Mouse (Mus musculus) neural tube, embryonic 11.5 days (tissue): ENCODE data around the gene Arfrp1. TPM values are rescaled to one million over a fixed set of nuclear protein-coding genes. Genes with fewer than 3 reads are reported as not detected.

ENCODE experiments used
- ATAC-seq: fragments of 200-750 bp; cut with Nextera tagmentation; 2 replicates; pipeline ENCODE4 v1.8.0; 2017; ENCODE audit warnings: moderate number of reproducible peaks, mild to moderate bottlenecking, moderate TSS enrichment, moderate library complexity; ENCODE audit not compliant: insufficient read depth, low FRiP score, low TSS enrichment
- DNase-seq: peaks from one replicate; pipeline ENCODE4 v3.0.0-alpha.2; 2015; ENCODE audit warnings: low spot score
- H3K27ac ChIP-seq: fragments of 300-500 bp; sonication (generic); 2 replicates; pipeline ENCODE4 v1.5.1; 2014; ENCODE audit warnings: low read depth, mild to moderate bottlenecking, low read length
- H3K27me3 ChIP-seq: fragments of 300-500 bp; sonication (generic); 2 replicates; pipeline ENCODE4 v1.6.1; 2014; ENCODE audit warnings: mild to moderate bottlenecking, low read length, mixed read lengths; ENCODE audit not compliant: control insufficient read depth, insufficient read depth
- H3K36me3 ChIP-seq: fragments of 300-500 bp; sonication (generic); 2 replicates; pipeline ENCODE4 v1.6.1; 2014; ENCODE audit warnings: mild to moderate bottlenecking, low read length, moderate library complexity, mixed read lengths; ENCODE audit not compliant: control insufficient read depth, insufficient read depth
- H3K4me1 ChIP-seq: fragments of 300-500 bp; sonication (generic); 2 replicates; pipeline ENCODE4 v1.6.1; 2014; ENCODE audit warnings: low read length, mixed read lengths; ENCODE audit not compliant: control insufficient read depth, insufficient read depth
- H3K4me2 ChIP-seq: fragments of 300-500 bp; sonication (generic); 2 replicates; pipeline ENCODE4 v1.6.1; 2014; ENCODE audit warnings: low read depth, mild to moderate bottlenecking, moderate library complexity
- H3K4me3 ChIP-seq: fragments of 300-500 bp; sonication (generic); 2 replicates; pipeline ENCODE4 v1.5.1; 2014; ENCODE audit warnings: low read depth, low read length
- H3K9ac ChIP-seq: fragments of 300-500 bp; sonication (generic); 2 replicates; pipeline ENCODE4 v1.6.1; 2014; ENCODE audit warnings: mild to moderate bottlenecking, low read length
- H3K9me3 ChIP-seq: fragments of 300-500 bp; sonication (generic); 2 replicates; pipeline ENCODE4 v1.6.1; 2016; ENCODE audit warnings: low read length; ENCODE audit not compliant: control insufficient read depth
- WGBS: fragments of 180-500 bp; shearing (Covaris S2); extraction: QIAGEN DNeasy Blood & Tissue Kit; methylation state at CpG from one replicate; pipeline ENCODE4 v1.1.7; 2014; 5-methylcytosine and 5-hydroxymethylcytosine counted together
- polyA plus RNA-seq: library from polyadenylated mRNA; unstranded; fragments of >200 nt; fragmentation: Nextera tagmentation; extraction: Ambion mirVana; gene quantifications from 2 replicates; pipeline ENCODE4 v1.2.1, GENCODE M21; 2014

The Arfrp1 gene
- polyA plus RNA-seq, 1 experiment from 2014 or later = 63.3 TPM

- H3K36me3 ChIP-seq = peaks cover 10% of the 10 kb centered on the region; the same call in 1 of the 2 replicates
- no peak for DNase-seq
- no peak overlapping the region for H3K4me2 ChIP-seq
- no peak for ATAC-seq
- H3K27ac ChIP-seq = no peak overlapping the region
- no peaks in the 10 kb centered on the region for H3K27me3 ChIP-seq
- no peaks in the 10 kb centered on the region for H3K9me3 ChIP-seq
- WGBS = 94% methylated on average over 6 of the region's 6 CpGs
- no peak overlapping the region for H3K9ac ChIP-seq
- no peak overlapping the region for H3K4me3 ChIP-seq
- no peaks in the 10 kb centered on the region for H3K4me1 ChIP-seq
Observed at GRCm38 (mm10) chr2:181381631-181382306, 16.6 kb upstream of the Arfrp1 start.

- no peaks in the 10 kb centered on the region for H3K9me3 ChIP-seq
- no peak overlapping the region for H3K4me2 ChIP-seq
- H3K27me3 ChIP-seq = no peaks in the 10 kb centered on the region
- H3K4me3 ChIP-seq = no peak overlapping the region
- H3K9ac ChIP-seq = no peak overlapping the region
- ATAC-seq = no peak
- no peak for DNase-seq
- 93% methylated on average over 5 of the region's 5 CpGs for WGBS
- H3K4me1 ChIP-seq = no peaks in the 10 kb centered on the region
- no peak overlapping the region for H3K27ac ChIP-seq
- peaks cover 10% of the 10 kb centered on the region; the same call in 1 of the 2 replicates for H3K36me3 ChIP-seq
Observed at GRCm38 (mm10) chr2:181381107-181381506, 15.9 kb upstream of the Arfrp1 start.

DNA sequence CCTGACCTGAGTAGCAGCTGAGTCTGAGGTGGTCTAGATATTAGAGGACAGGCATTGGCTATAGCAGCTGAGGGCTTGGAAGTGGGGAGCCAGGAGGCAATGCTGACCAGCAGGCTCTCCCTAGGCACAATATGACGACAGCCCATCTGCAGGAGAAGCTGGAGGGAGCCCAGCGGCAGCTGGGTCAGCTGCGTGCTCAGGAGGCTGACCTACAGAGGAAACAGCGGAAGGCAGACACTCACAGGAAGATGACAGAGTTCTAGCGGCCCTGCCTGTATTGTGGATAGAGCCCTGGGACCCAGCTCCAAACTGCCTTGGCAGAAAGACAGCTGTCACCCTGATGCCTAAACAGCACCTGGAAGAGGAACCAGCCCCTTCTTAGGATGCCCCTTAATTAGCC lies 15.0 kb upstream of the Arfrp1 start:
- peaks cover 10% of the 10 kb centered on the region; the same call in 1 of the 2 replicates for H3K36me3 ChIP-seq
- ATAC-seq (no peak), DNase-seq (no peak)
- no peaks in the 10 kb centered on the region for H3K9me3 ChIP-seq
- no peak overlapping the region for H3K9ac ChIP-seq
- no peak overlapping the region for H3K4me2 ChIP-seq
- no peak overlapping the region for H3K4me3 ChIP-seq
- H3K27ac ChIP-seq = no peak overlapping the region
- H3K4me1 ChIP-seq = no peaks in the 10 kb centered on the region
- H3K27me3 ChIP-seq = no peaks in the 10 kb centered on the region
- 84% methylated on average over 5 of the region's 5 CpGs for WGBS

- Histone ChIP-seq H3K4me2 (no peak within 1 kb of the TSS), H3K36me3 (peaks cover 10% of the 10 kb centered on the region; the same call in 1 of the 2 replicates), H3K4me1 (no peaks in the 10 kb centered on the region), H3K27ac (no peak within 1 kb of the TSS), H3K4me3 (no peak within 1 kb of the TSS), H3K27me3 (no peaks in the 10 kb centered on the region), H3K9me3 (no peaks in the 10 kb centered on the region), H3K9ac (no peak within 1 kb of the TSS)
- DNase-seq (no peak), ATAC-seq (no peak)
- 93% methylated on average over 12 of the region's 12 CpGs for WGBS
Observed at GRCm38 (mm10) chr2:181379778-181380177, 14.6 kb upstream of the Arfrp1 start, which contains the start of gene Lime1. TSS of gene Lime1 (plus strand) at chr2:181380078.

- Histone ChIP-seq H3K4me1 (no peaks in the 10 kb centered on the region), H3K4me2 (no peak overlapping the region), H3K36me3 (peaks cover 10% of the 10 kb centered on the region; the same call in 1 of the 2 replicates), H3K27ac (no peak overlapping the region), H3K4me3 (no peak overlapping the region), H3K9ac (no peak overlapping the region), H3K9me3 (no peaks in the 10 kb centered on the region), H3K27me3 (no peaks in the 10 kb centered on the region)
- DNase-seq = no peak
- no peak for ATAC-seq
- WGBS = 90% methylated on average over 5 of the region's 5 CpGs
Observed at GRCm38 (mm10) chr2:181378701-181379100, 13.5 kb upstream of the Arfrp1 start.

GRCm38 (mm10) chr2:181377230-181377629 lies 12.0 kb upstream of the Arfrp1 start:
- Histone ChIP-seq H3K36me3 (peaks cover 10% of the 10 kb centered on the region; the same call in 1 of the 2 replicates), H3K9me3 (no peaks in the 10 kb centered on the region), H3K27ac (no peak overlapping the region), H3K4me3 (no peak overlapping the region), H3K4me2 (no peak overlapping the region), H3K4me1 (no peaks in the 10 kb centered on the region), H3K27me3 (no peaks in the 10 kb centered on the region), H3K9ac (no peak overlapping the region)
- ATAC-seq (no peak), DNase-seq (no peak)
- WGBS = 80% methylated on average over 2 of the region's 2 CpGs

GRCm38 (mm10) chr2:181375787-181376186 lies 10.6 kb upstream of the Arfrp1 start:
- no peaks in the 10 kb centered on the region for H3K9me3 ChIP-seq
- 90% methylated on average over 2 of the region's 2 CpGs for WGBS
- H3K27me3 ChIP-seq = no peaks in the 10 kb centered on the region
- no peak overlapping the region for H3K9ac ChIP-seq
- H3K27ac ChIP-seq = no peak overlapping the region
- no peak for ATAC-seq
- no peak overlapping the region for H3K4me3 ChIP-seq
- H3K36me3 ChIP-seq = peaks cover 8% of the 10 kb centered on the region; the same call in 1 of the 2 replicates
- no peak overlapping the region for H3K4me2 ChIP-seq
- DNase-seq = no peak
- no peaks in the 10 kb centered on the region for H3K4me1 ChIP-seq

DNA sequence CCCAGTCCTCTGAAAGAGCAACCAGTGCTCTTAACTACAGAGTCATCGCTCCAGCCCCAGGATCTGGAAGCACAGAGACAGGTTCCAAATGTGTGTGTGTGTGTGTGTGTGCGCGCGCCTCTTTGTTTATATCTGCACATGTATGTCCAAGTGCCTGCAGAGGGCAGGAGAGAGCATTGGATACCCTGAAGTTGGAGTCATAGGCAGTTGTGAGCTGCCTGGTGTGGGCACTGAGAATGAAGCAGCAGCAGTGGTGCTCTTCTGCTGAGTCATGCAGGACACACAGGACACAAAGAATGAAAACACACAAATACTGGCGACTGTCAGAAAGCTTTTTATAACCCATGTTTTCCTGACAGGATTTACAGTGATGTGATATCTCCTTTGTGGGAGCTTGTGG lies 4.8 kb upstream of the Arfrp1 start:
- Histone ChIP-seq H3K27me3 (no peaks in the 10 kb centered on the region), H3K27ac (no peak overlapping the region), H3K9ac (no peak overlapping the region), H3K4me3 (no peak overlapping the region), H3K4me2 (no peak overlapping the region), H3K36me3 (peaks cover 8% of the 10 kb centered on the region; the same call in 1 of the 2 replicates), H3K9me3 (no peaks in the 10 kb centered on the region), H3K4me1 (peaks cover 14% of the 10 kb centered on the region)
- no peak for ATAC-seq
- WGBS = 95% methylated on average over 5 of the region's 5 CpGs
- no peak for DNase-seq

GRCm38 (mm10) chr2:181365655-181366075 lies 461 bp upstream of the Arfrp1 start:
- Histone ChIP-seq H3K4me2 (peak overlapping the region; percentile 96), H3K9me3 (no peaks in the 10 kb centered on the region), H3K27ac (peak overlapping the region; percentile 87), H3K27me3 (no peaks in the 10 kb centered on the region), H3K36me3 (peaks cover 16% of the 10 kb centered on the region), H3K9ac (peak overlapping the region; percentile 93), H3K4me1 (peaks cover 20% of the 10 kb centered on the region), H3K4me3 (peak overlapping the region; percentile 87)
- DNase-seq (peak; percentile 45), ATAC-seq (peak; percentile 28)
- 0% methylated on average over 20 of the region's 20 CpGs for WGBS
